Mouse (Mus musculus) cerebral cortex, adult 2 months (tissue): ENCODE data around the gene Olfml2a.

Experiments
- WGBS: fragments of 180-500 bp; shearing (Covaris S2); methylation state at CpG from one replicate; pipeline ENCODE4 v1.1.7; 2018; 5-methylcytosine and 5-hydroxymethylcytosine counted together

Gene Olfml2a

DNA sequence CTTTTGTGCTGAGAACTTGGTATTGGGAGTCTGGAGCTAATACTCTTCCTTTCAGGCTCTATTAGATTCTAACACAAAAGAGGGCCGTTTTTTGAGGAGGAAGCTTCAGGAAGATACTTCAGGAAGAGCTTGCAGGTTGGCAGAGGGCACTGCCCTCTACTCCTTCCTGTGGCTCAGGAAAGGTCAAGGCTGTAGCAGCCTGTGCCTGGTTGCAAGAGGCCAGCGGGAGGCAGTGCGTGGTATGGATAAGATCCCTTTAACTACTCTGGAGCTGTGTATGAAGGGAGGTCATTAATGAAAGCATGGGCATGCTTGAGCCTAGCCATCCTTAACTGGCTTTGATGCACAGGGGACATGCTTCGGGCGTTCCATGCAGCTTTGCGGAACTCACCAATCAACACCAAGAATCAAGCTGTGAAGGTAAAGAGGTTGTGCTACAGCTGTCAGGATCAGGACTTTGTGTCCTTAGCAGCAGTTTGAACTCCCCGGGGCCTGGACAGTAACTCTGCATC, 81.0 kb downstream of the Olfml2a start:
- WGBS = 85% methylated on average over 7 of the region's 7 CpGs
